Mouse (Mus musculus) urinary bladder, postnatal 25 days (tissue): ENCODE data around the gene Eomes.
A peak's percentile ranks its signal among the peaks of the same experiment; 100 is the strongest.

Source experiments
- DNase-seq: peaks from one replicate; pipeline ENCODE4 v3.0.0; 2022; ENCODE audit warnings: low spot score

Gene Eomes

GRCm38 (mm10) chr9:118488138-118488895 is 10.3 kb downstream of the Eomes start:
- peak; percentile 43 for DNase-seq

GRCm38 (mm10) chr9:118488896-118489578 is 11.0 kb downstream of the Eomes start:
- DNase-seq = no peak

GRCm38 (mm10) chr9:118489579-118490019 is 11.6 kb downstream of the Eomes start:
- DNase-seq = peak; percentile 64

- DNase-seq = no peak
These were observed 13.2 kb downstream of the Eomes start for GRCm38 (mm10) chr9:118491195-118491594.

- no peak for DNase-seq
These were observed 15.1 kb downstream of the Eomes start for GRCm38 (mm10) chr9:118492932-118493698.

GRCm38 (mm10) chr9:118494106-118494505 is 16.1 kb downstream of the Eomes start:
- no peak for DNase-seq

GRCm38 (mm10) chr9:118495933-118496332 is 17.9 kb downstream of the Eomes start:
- DNase-seq = no peak

GRCm38 (mm10) chr9:118496952-118497351 is 18.9 kb downstream of the Eomes start:
- DNase-seq = no peak

- DNase-seq = no peak
These were observed 20.0 kb downstream of the Eomes start for GRCm38 (mm10) chr9:118498061-118498460.

- no peak for DNase-seq
These were observed 23.0 kb downstream of the Eomes start for GRCm38 (mm10) chr9:118500963-118501362.

- no peak for DNase-seq
These were observed 26.6 kb downstream of the Eomes start for GRCm38 (mm10) chr9:118504656-118505055.

GRCm38 (mm10) chr9:118506020-118506403 is 28.0 kb downstream of the Eomes start, which contains the start of gene Golga4:
Golga4 (plus strand) TSS chr9:118506267.
- peak; percentile 93 for DNase-seq

GRCm38 (mm10) chr9:118506404-118507231 is 28.6 kb downstream of the Eomes start:
- peak; percentile 36 for DNase-seq

GRCm38 (mm10) chr9:118507552-118507951 is 29.5 kb downstream of the Eomes start:
- no peak for DNase-seq

GRCm38 (mm10) chr9:118508601-118509000 is 30.6 kb downstream of the Eomes start:
- no peak for DNase-seq

GRCm38 (mm10) chr9:118510941-118511690 is 33.1 kb downstream of the Eomes start:
- DNase-seq = no peak

- DNase-seq = no peak
These were observed 34.7 kb downstream of the Eomes start for GRCm38 (mm10) chr9:118512681-118513233.

- DNase-seq = no peak
These were observed 37.5 kb downstream of the Eomes start for GRCm38 (mm10) chr9:118515476-118515875.

- DNase-seq = no peak
These were observed 38.1 kb downstream of the Eomes start for GRCm38 (mm10) chr9:118516162-118516561.

- no peak for DNase-seq
These were observed 39.6 kb downstream of the Eomes start for GRCm38 (mm10) chr9:118517619-118518018.

GRCm38 (mm10) chr9:118519101-118519500 is 41.1 kb downstream of the Eomes start:
- no peak for DNase-seq
